26 mouse cellular contexts compared by ENCODE assay signal in genomic region chr4:155823443-155823842, GRCm38 (mm10). TPM values are rescaled to one million over a fixed set of nuclear protein-coding genes. Genes with fewer than 3 reads are reported as not detected.
A peak's percentile ranks its signal among the peaks of the same experiment; 100 is the strongest.
DNase-seq lines count a peak whose midpoint lies in the region; ATAC-seq lines count a peak whose summit lies in the region.
"Had no signal": no experiment of that assay in that cellular context is flagged by ENCODE, and none has a peak within 500 bp of the region (broad histone marks: within the 10 kb centered on the region; RNA-seq: fewer than 3 reads in every experiment).

No protein-coding gene starts in this region.

- no peaks in the 10 kb centered on the region for H3K9me3 ChIP-seq in limb, embryonic 12.5 days
- no peaks in the 10 kb centered on the region for H3K9me3 ChIP-seq in limb, embryonic 10.5 days (replicated peaks)
- H3K9me3 ChIP-seq: forebrain, embryonic 10.5 days; forebrain, embryonic 13.5 days; heart, embryonic 10.5 days; heart, embryonic 13.5 days had no signal

- no peak overlapping the region for H3K4me2 ChIP-seq in limb, embryonic 12.5 days
- H3K4me2 ChIP-seq: forebrain, embryonic 13.5 days; heart, embryonic 13.5 days; hindbrain, embryonic 14.5 days had no signal

- no peaks in the 10 kb centered on the region for H3K27me3 ChIP-seq in limb, embryonic 12.5 days
- H3K27me3 ChIP-seq in limb, embryonic 10.5 days (ENCODE audit: low read depth, poor library complexity, severe bottlenecking), result no peaks in the 10 kb centered on the region
- H3K27me3 ChIP-seq: forebrain, embryonic 13.5 days; heart, embryonic 13.5 days had no signal

- no peak overlapping the region for H3K27ac ChIP-seq in limb, embryonic 12.5 days
- no peak overlapping the region for H3K27ac ChIP-seq in limb, embryonic 10.5 days
- H3K27ac ChIP-seq: forebrain, embryonic 10.5 days; forebrain, embryonic 13.5 days; heart, adult 2 months; heart, embryonic 10.5 days; heart, embryonic 13.5 days; hindbrain, embryonic 14.5 days; hindbrain, postnatal 0 days had no signal

- DNase-seq in adrenal gland, adult (ENCODE audit: inconsistent age in 2 of 2, low spot score in 1 of 2), result peak; percentile 38 to 83
- DNase-seq in adrenal gland, adult 18-20 months (ENCODE audit: low spot score in 2 of 2), result no peak
- peak; percentile 47 for DNase-seq in adrenal gland, postnatal 14 days
- DNase-seq in adrenal gland, postnatal 10 days, result no peak
- DNase-seq in limb, embryonic 10.5 days (ENCODE audit: low spot score), result no peak
- DNase-seq: cerebellum, adult 11-12 months; cerebellum, adult 8-10 months; cerebellum, postnatal 10 days; cerebellum, postnatal 36 days; gastrocnemius, postnatal 10 days; gastrocnemius, postnatal 36 days; heart, adult 2 months; heart, postnatal 14 days; heart, postnatal 4 days; kidney, adult 18-20 months had no signal

- H3K36me3 ChIP-seq in limb, embryonic 12.5 days, result peaks cover 95% of the 10 kb centered on the region
- H3K36me3 ChIP-seq in limb, embryonic 10.5 days, result peaks cover 100% of the 10 kb centered on the region

- ATAC-seq in limb, embryonic 12.5 days (ENCODE audit: insufficient number of reproducible peaks, insufficient read depth, low FRiP score, low TSS enrichment, low read depth), result 0 out of 2 replicates have a peak, but pooled peaks have one; percentile 56
- ATAC-seq: activated CD4-positive, CD25-positive, alpha-beta regulatory T cell, adult 4 months; forebrain, embryonic 13.5 days; forebrain, embryonic 16.5 days; hindbrain, postnatal 0 days; inflammation-experienced regulatory T-cells, adult 6 months; intestine, embryonic 16.5 days had no signal

- H3K4me1 ChIP-seq in limb, embryonic 12.5 days (replicated peaks), result no peaks in the 10 kb centered on the region
- no peaks in the 10 kb centered on the region for H3K4me1 ChIP-seq in limb, embryonic 10.5 days
- H3K4me1 ChIP-seq: forebrain, embryonic 10.5 days; forebrain, embryonic 13.5 days; heart, embryonic 10.5 days; heart, embryonic 13.5 days had no signal

- H3K4me3 ChIP-seq in limb, embryonic 12.5 days (replicated peaks), result no peak overlapping the region
- H3K4me3 ChIP-seq in limb, embryonic 10.5 days, result no peak overlapping the region
- H3K4me3 ChIP-seq: forebrain, embryonic 10.5 days; forebrain, embryonic 13.5 days; heart, adult 2 months; heart, embryonic 10.5 days; heart, embryonic 13.5 days had no signal

- 96% methylated on average over 16 of the region's 16 CpGs for WGBS in limb, embryonic 12.5 days
- WGBS in limb, embryonic 10.5 days, result 95% methylated on average over 16 of the region's 16 CpGs

- H3K9ac ChIP-seq in limb, embryonic 12.5 days (replicated peaks), result no peak overlapping the region
- H3K9ac ChIP-seq: forebrain, embryonic 13.5 days; heart, embryonic 13.5 days; hindbrain, embryonic 14.5 days had no signal

RNA-seq across cellular contexts. Expression of gene Aurkaip1, which starts 7.6 kb away (rescaled TPM):
- 100 to 1,000 TPM; 142 to 164 TPM for total RNA-seq in adrenal gland, adult 18-20 months (2021)
- total RNA-seq in adrenal gland, postnatal 14 days (2021), result 136 and 148 TPM in 2 replicates
- total RNA-seq in adrenal gland, postnatal 10 days (2021), result 100 to 1,000 TPM; 146 to 149 TPM
- 146 and 151 TPM in 2 replicates for polyA plus RNA-seq in limb, embryonic 12.5 days (2016; fragmentation: Nextera tagmentation; extraction: Ambion mirVana)
- 186 and 204 TPM in 2 replicates for polyA plus RNA-seq in limb, embryonic 10.5 days (2016; fragmentation: Nextera tagmentation; extraction: Ambion mirVana)

RNA-seq across cellular contexts. Expression of gene Ccnl2, which starts 11.2 kb away (rescaled TPM):
- total RNA-seq in adrenal gland, adult 18-20 months (2021), result 100 to 1,000 TPM; 112 to 146 TPM
- total RNA-seq in adrenal gland, postnatal 14 days (2021), result 106 and 112 TPM in 2 replicates
- total RNA-seq in adrenal gland, postnatal 10 days (2021), result 100 to 1,000 TPM in 1 of 2 experiments, 10 to 100 TPM in 1; 82.7 to 124 TPM
- 241 and 256 TPM in 2 replicates for polyA plus RNA-seq in limb, embryonic 12.5 days (2016; fragmentation: Nextera tagmentation; extraction: Ambion mirVana)
- polyA plus RNA-seq in limb, embryonic 10.5 days (2016; fragmentation: Nextera tagmentation; extraction: Ambion mirVana), result 174 and 196 TPM in 2 replicates

RNA-seq across cellular contexts. Expression of gene Mxra8, which starts 16.0 kb away (rescaled TPM):
- 10 to 100 TPM; 40.0 to 43.1 TPM for total RNA-seq in adrenal gland, adult 18-20 months (2021)
- total RNA-seq in adrenal gland, postnatal 14 days (2021), result 40.6 and 44.3 TPM in 2 replicates
- 10 to 100 TPM; 56.6 to 59.6 TPM for total RNA-seq in adrenal gland, postnatal 10 days (2021)
- polyA plus RNA-seq in limb, embryonic 12.5 days (2016; fragmentation: Nextera tagmentation; extraction: Ambion mirVana), result 44.9 and 62.1 TPM in 2 replicates
- polyA plus RNA-seq in limb, embryonic 10.5 days (2016; fragmentation: Nextera tagmentation; extraction: Ambion mirVana), result 39.2 and 48.9 TPM in 2 replicates

RNA-seq across cellular contexts. Expression of gene Mrpl20, which starts 20.8 kb away (rescaled TPM):
- 100 to 1,000 TPM; 143 to 148 TPM for total RNA-seq in adrenal gland, adult 18-20 months (2021)
- total RNA-seq in adrenal gland, postnatal 14 days (2021), result 194 and 200 TPM in 2 replicates
- 100 to 1,000 TPM; 149 to 168 TPM for total RNA-seq in adrenal gland, postnatal 10 days (2021)
- 217 and 228 TPM in 2 replicates for polyA plus RNA-seq in limb, embryonic 12.5 days (2016; fragmentation: Nextera tagmentation; extraction: Ambion mirVana)
- polyA plus RNA-seq in limb, embryonic 10.5 days (2016; fragmentation: Nextera tagmentation; extraction: Ambion mirVana), result 246 and 297 TPM in 2 replicates

RNA-seq across cellular contexts. Expression of gene Dvl1, which starts 23.8 kb away (rescaled TPM):
- total RNA-seq in adrenal gland, adult 18-20 months (2021), result 10 to 100 TPM; 62.3 to 87.0 TPM
- total RNA-seq in adrenal gland, postnatal 14 days (2021), result 54.8 and 66.4 TPM in 2 replicates
- total RNA-seq in adrenal gland, postnatal 10 days (2021), result 10 to 100 TPM; 58.2 to 59.0 TPM
- 5.5 and 14.7 TPM in 2 replicates for polyA plus RNA-seq in limb, embryonic 12.5 days (2016; fragmentation: Nextera tagmentation; extraction: Ambion mirVana)
- polyA plus RNA-seq in limb, embryonic 10.5 days (2016; fragmentation: Nextera tagmentation; extraction: Ambion mirVana), result 3.8 and 4.7 TPM in 2 replicates

Comparison
In these comparisons a context has a peak if more than half of its experiments do, and no peak if none do; other contexts are left out.
1. DNase-seq: peak in adrenal gland, adult (2 of 2) and adrenal gland, postnatal 14 days (single experiment); none in adrenal gland, adult 18-20 months (0 of 2), adrenal gland, postnatal 10 days (single experiment) and limb, embryonic 10.5 days (single experiment).